Mouse (Mus musculus) olfactory bulb, adult 2 months (tissue): Measurements from ENCODE around the gene Vps8.

ENCODE experiments used
- CTCF ChIP-seq: fragments of 200-500 bp; IDR thresholded peaks from 2 replicates; pipeline ENCODE4 v1.5.1; 2012; ENCODE audit warnings: low read depth, mild to moderate bottlenecking, low read length, moderate library complexity; ENCODE audit not compliant: insufficient read depth
- POLR2A ChIP-seq: fragments of 200-500 bp; IDR thresholded peaks from 2 replicates; pipeline ENCODE4 v1.6.1; 2012; ENCODE audit warnings: mild to moderate bottlenecking, low read depth, low read length, moderate library complexity; ENCODE audit not compliant: insufficient read depth

DNA sequence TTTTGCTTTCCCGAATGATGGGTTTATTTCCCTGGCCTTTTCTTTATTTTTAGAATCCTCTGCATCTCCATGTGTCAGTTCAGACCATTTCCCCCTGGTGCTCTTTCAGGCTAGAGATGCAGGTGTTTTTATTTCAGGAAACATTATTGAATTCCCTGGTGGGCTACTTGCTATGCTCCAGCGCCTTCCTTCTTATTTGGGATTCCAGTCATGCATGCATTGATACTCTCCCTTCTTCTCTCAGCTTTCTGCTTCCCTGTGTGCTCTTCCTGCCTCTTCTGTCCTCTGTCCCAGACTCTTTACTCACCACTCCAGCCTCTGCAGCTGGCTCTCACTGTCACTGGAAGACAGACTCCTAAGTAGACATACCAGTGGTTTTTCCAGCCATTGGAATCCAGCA lies 70.0 kb downstream of the Vps8 start:
- TF ChIP-seq POLR2A (no peak), CTCF (no peak)
